Mouse (Mus musculus) MEL (cell line): Measurements from ENCODE around the gene Kcns3. TPM values are rescaled to one million over a fixed set of nuclear protein-coding genes. Genes with fewer than 3 reads are reported as not detected.

Experiments
- DNase-seq: peaks from one replicate; pipeline ENCODE4 v3.0.0; 2011; ENCODE audit warnings: low read depth, low spot score
- H3K27ac ChIP-seq: 2 replicates; pipeline ENCODE4 v1.5.1; 2012; ENCODE audit warnings: low read depth, mild to moderate bottlenecking, control low read depth, low read length, moderate library complexity; ENCODE audit not compliant: control insufficient read depth
- H3K27me3 ChIP-seq, 2 experiments: fragments of 150-350 bp in 1 of 2; sonication (generic) in 1 of 2; 2 replicates each; pipeline ENCODE4 v1.6.1; 2012; ENCODE audit warnings: low read length in 2 of 2, mild to moderate bottlenecking in 2 of 2, improper control_type of control experiment in 1 of 2, moderate library complexity in 1 of 2; ENCODE audit not compliant: insufficient read depth in 2 of 2, control insufficient read depth in 1 of 2
- H3K36me3 ChIP-seq, 2 experiments: 2 replicates each; pipeline ENCODE4 v1.6.1; 2012 to 2014; ENCODE audit warnings: low read length in 2 of 2, improper control_type of control experiment in 1 of 2, inconsistent platforms in 1 of 2, mild to moderate bottlenecking in 1 of 2; ENCODE audit not compliant: insufficient read depth in 2 of 2, control insufficient read depth in 1 of 2
- H3K4me1 ChIP-seq, 2 experiments: fragments of 150-350 bp in 1 of 2; sonication (generic) in 1 of 2; 2 replicates each; pipeline ENCODE4 v1.6.1; 2012; ENCODE audit warnings: low read length in 2 of 2, improper control_type of control experiment in 1 of 2, mild to moderate bottlenecking in 1 of 2; ENCODE audit not compliant: insufficient read depth in 2 of 2, control insufficient read depth in 1 of 2
- H3K4me3 ChIP-seq, 2 experiments: fragments of 150-350 bp in 1 of 2; sonication (generic) in 1 of 2; 2 replicates each; pipeline ENCODE4 v1.5.1; 2012; ENCODE audit warnings: low read depth in 2 of 2, low read length in 2 of 2, mild to moderate bottlenecking in 2 of 2, moderate library complexity in 2 of 2, control low read depth in 1 of 2, improper control_type of control experiment in 1 of 2; ENCODE audit not compliant: control insufficient read depth in 1 of 2, insufficient read depth in 1 of 2
- H3K79me2 ChIP-seq: 2 replicates; pipeline ENCODE4 v1.6.1; 2012; ENCODE audit warnings: mild to moderate bottlenecking, low read length, moderate library complexity; ENCODE audit not compliant: control insufficient read depth, poor library complexity, insufficient read depth
- H3K9ac ChIP-seq: 2 replicates; pipeline ENCODE4 v1.6.1; 2012; ENCODE audit warnings: low read depth, mild to moderate bottlenecking, control low read depth, low read length, moderate library complexity; ENCODE audit not compliant: control insufficient read depth, poor library complexity, severe bottlenecking
- H3K9me3 ChIP-seq: fragments of 150-350 bp; sonication (generic); replicated peaks from 2 replicates; pipeline ENCODE4 v1.6.1; 2012; ENCODE audit warnings: mild to moderate bottlenecking, low read length, improper control_type of control experiment, moderate library complexity; ENCODE audit not compliant: insufficient read depth
- CHD1 ChIP-seq: IDR thresholded peaks from 2 replicates; pipeline ENCODE4 v1.6.1; 2012; ENCODE audit warnings: low read depth, mild to moderate bottlenecking, inconsistent platforms, low read length, improper control_type of control experiment
- CHD2 ChIP-seq: IDR thresholded peaks from 2 replicates; pipeline ENCODE4 v1.6.1; 2011; ENCODE audit warnings: low read length, improper control_type of control experiment
- CTCF ChIP-seq, 3 experiments: IDR thresholded peaks in 2 of 3; conservative IDR thresholded peaks in 1 of 3; 2 replicates each; pipeline ENCODE4 v1.5.1; 2011 to 2012; ENCODE audit warnings: low read length in 3 of 3, low read depth in 2 of 3, mild to moderate bottlenecking in 2 of 3, improper control_type of control experiment in 1 of 3, inconsistent platforms in 1 of 3, mixed read lengths in 1 of 3, moderate library complexity in 1 of 3; ENCODE audit not compliant: control insufficient read depth in 1 of 3, insufficient read depth in 1 of 3, poor library complexity in 1 of 3, severe bottlenecking in 1 of 3
- E2F4 ChIP-seq: IDR thresholded peaks from 2 replicates; pipeline ENCODE4 v1.6.1; 2011; ENCODE audit warnings: low read depth, low read length, improper control_type of control experiment, borderline replicate concordance
- GABPA ChIP-seq: IDR thresholded peaks from 2 replicates; pipeline ENCODE4 v1.6.1; 2012; ENCODE audit warnings: low read depth, mild to moderate bottlenecking, inconsistent platforms, low read length, improper control_type of control experiment, moderate library complexity
- GATA1 ChIP-seq: IDR thresholded peaks from 2 replicates; pipeline ENCODE4 v1.6.1; 2011; ENCODE audit warnings: low read depth, low read length, improper control_type of control experiment
- KAT2A ChIP-seq: conservative IDR thresholded peaks from 2 replicates; pipeline ENCODE4 v1.6.1; 2012; ENCODE audit warnings: low read depth, low read length, improper control_type of control experiment, inconsistent platforms
- MAX ChIP-seq: IDR thresholded peaks from 2 replicates; pipeline ENCODE4 v1.6.1; 2011; ENCODE audit warnings: low read length, improper control_type of control experiment
- MAZ ChIP-seq: IDR thresholded peaks from 2 replicates; pipeline ENCODE4 v1.6.1; 2012; ENCODE audit warnings: low read depth, mild to moderate bottlenecking, inconsistent platforms, low read length, improper control_type of control experiment
- MEF2A ChIP-seq: IDR thresholded peaks from 2 replicates; pipeline ENCODE4 v1.6.1; 2014; ENCODE audit warnings: low read depth, mild to moderate bottlenecking, inconsistent platforms, low read length, improper control_type of control experiment; ENCODE audit not compliant: poor library complexity, insufficient replicate concordance, severe bottlenecking; ENCODE audit errors: extremely low read depth
- MXI1 ChIP-seq: IDR thresholded peaks from 2 replicates; pipeline ENCODE4 v1.6.1; 2011; ENCODE audit warnings: mild to moderate bottlenecking, low read depth, low read length, improper control_type of control experiment
- MYB ChIP-seq: IDR thresholded peaks from 2 replicates; pipeline ENCODE4 v1.6.1; 2011; ENCODE audit warnings: mild to moderate bottlenecking, low read depth, low read length, improper control_type of control experiment
- NELFE ChIP-seq: IDR thresholded peaks from 2 replicates; pipeline ENCODE4 v1.6.1; 2011; ENCODE audit warnings: low read depth, low read length, improper control_type of control experiment
- POLR2A ChIP-seq, 2 experiments: IDR thresholded peaks; 2 replicates each; pipeline ENCODE4 v1.6.1; 2011 to 2012; ENCODE audit warnings: low read length in 2 of 2, mild to moderate bottlenecking in 2 of 2, control low read depth in 1 of 2, improper control_type of control experiment in 1 of 2, low read depth in 1 of 2, moderate library complexity in 1 of 2; ENCODE audit not compliant: control insufficient read depth in 1 of 2, insufficient read depth in 1 of 2, poor library complexity in 1 of 2
- POLR2AphosphoS2 ChIP-seq: IDR thresholded peaks from 2 replicates; pipeline ENCODE4 v1.6.1; 2011; ENCODE audit warnings: low read length, improper control_type of control experiment
- RAD21 ChIP-seq: IDR thresholded peaks from 2 replicates; pipeline ENCODE4 v1.6.1; 2011; ENCODE audit warnings: mild to moderate bottlenecking, low read depth, low read length, improper control_type of control experiment
- RCOR1 ChIP-seq: IDR thresholded peaks from 2 replicates; pipeline ENCODE4 v1.6.1; 2012; ENCODE audit warnings: low read depth, mild to moderate bottlenecking, inconsistent platforms, low read length, improper control_type of control experiment
- SIN3A ChIP-seq: IDR thresholded peaks from 2 replicates; pipeline ENCODE4 v1.6.1; 2012; ENCODE audit warnings: low read length, improper control_type of control experiment, inconsistent platforms
- polyA plus RNA-seq, 2 experiments: library from polyadenylated mRNA; stranded (reverse) in 1 of 2; unstranded in 1 of 2; fragments of >175 nt in 1 of 2; fragments of >200 nt in 1 of 2; gene quantifications; 2 replicates each; pipeline versions ENCODE4 v1.2.1 to v1.2.4; 2012; ENCODE audit warnings: low replicate concordance in 2 of 2, low read depth in 1 of 2; ENCODE audit not compliant: insufficient read length in 2 of 2, insufficient read depth in 1 of 2, missing spikeins in 1 of 2
- total RNA-seq: library from RNA; depleted of rRNA; stranded (reverse); fragments of 300-350 nt; gene quantifications from 2 replicates; pipeline ENCODE4 v1.2.3, GENCODE M21; 2012

The Kcns3 gene
- total and polyA plus RNA-seq, 3 experiments = not detected

- no peak for TF ChIP-seq POLR2AphosphoS2
- no peak for TF ChIP-seq GATA1
- no peak for TF ChIP-seq CTCF (IDR thresholded peaks at IDR 0.05 in 2 of 3, conservative IDR thresholded peaks at IDR 0.05 in 1 of 3; ENCODE audit: control insufficient read depth in 1 of 3, insufficient read depth in 1 of 3, low read depth in 2 of 3, low read length in 3 of 3, poor library complexity in 1 of 3, severe bottlenecking in 1 of 3)
- no peak for TF ChIP-seq POLR2A (IDR thresholded peaks at IDR 0.05; ENCODE audit: control insufficient read depth in 1 of 2, insufficient read depth in 1 of 2, low read depth in 1 of 2, low read length in 2 of 2, poor library complexity in 1 of 2)
- no peak for TF ChIP-seq NELFE
- TF ChIP-seq CHD1 = no peak
- TF ChIP-seq SIN3A = no peak
- TF ChIP-seq GABPA = no peak
- TF ChIP-seq KAT2A = no peak
- no peak for TF ChIP-seq MXI1
- TF ChIP-seq MEF2A = no peak
- TF ChIP-seq RAD21 = no peak
- TF ChIP-seq RCOR1 = no peak
- no peak for TF ChIP-seq CHD2
- TF ChIP-seq MAX = no peak
- no peak for TF ChIP-seq MAZ
- no peak for TF ChIP-seq MYB
- TF ChIP-seq E2F4 = no peak
- no peak for DNase-seq
- H3K27ac ChIP-seq = no peak overlapping the region
Observed at GRCm38 (mm10) chr12:11144894-11145293, 6.0 kb downstream of the Kcns3 start.

GRCm38 (mm10) chr12:11132418-11132817, 18.4 kb downstream of the Kcns3 start:
- Histone ChIP-seq H3K4me1 (no peaks in the 10 kb centered on the region), H3K27ac (no peak overlapping the region), H3K79me2 (no peaks in the 10 kb centered on the region), H3K4me3 (no peak overlapping the region), H3K27me3 (no peaks in the 10 kb centered on the region), H3K9ac (no peak overlapping the region), H3K9me3 (no peaks in the 10 kb centered on the region), H3K36me3 (no peaks in the 10 kb centered on the region)
- TF ChIP-seq MAX (no peak), POLR2AphosphoS2 (no peak), MYB (no peak), E2F4 (no peak), CTCF (IDR thresholded peaks at IDR 0.05 in 2 of 3, conservative IDR thresholded peaks at IDR 0.05 in 1 of 3; ENCODE audit: control insufficient read depth in 1 of 3, insufficient read depth in 1 of 3, low read depth in 2 of 3, low read length in 3 of 3, poor library complexity in 1 of 3, severe bottlenecking in 1 of 3) (no peak), MXI1 (no peak)
- DNase-seq = no peak

More at GRCm38 (mm10) chr12:11144894-11145293, 6.0 kb downstream of the Kcns3 start:
- Histone ChIP-seq H3K36me3 (no peaks in the 10 kb centered on the region), H3K9ac (no peak overlapping the region), H3K4me1 (no peaks in the 10 kb centered on the region), H3K79me2 (no peaks in the 10 kb centered on the region), H3K9me3 (no peaks in the 10 kb centered on the region), H3K4me3 (no peak overlapping the region), H3K27me3 (no peaks in the 10 kb centered on the region)
